Mouse (Mus musculus) brain, adult 2 months (tissue): ENCODE measurements at regions not wholly inside any gene's neighbourhood (a gene's known extent, or its start where the extent isn't known, plus 50 kb on each side); places are given as distances from the start of the nearest gene placed in this dataset.

Source experiments
- DNase-seq: peaks from one replicate; pipeline ENCODE4 v3.0.0; 2011; ENCODE audit warnings: low read depth, low spot score

GRCm38 (mm10) chr8:8562268-8562667 is 98.8 kb downstream of the Efnb2 start:
- DNase-seq: peak; percentile 46

GRCm38 (mm10) chr8:8558050-8558449 is 103.0 kb downstream of the Efnb2 start:
- DNase-seq: no peak

GRCm38 (mm10) chr8:8556152-8556551 is 104.9 kb downstream of the Efnb2 start:
- DNase-seq: no peak

- no peak for DNase-seq
These were observed 106.4 kb downstream of the Efnb2 start for GRCm38 (mm10) chr8:8554691-8555090.

GRCm38 (mm10) chr8:8552779-8553178 is 108.3 kb downstream of the Efnb2 start:
- peak; percentile 89 for DNase-seq

GRCm38 (mm10) chr8:8536626-8537025 is 124.4 kb downstream of the Efnb2 start:
- DNase-seq: no peak

- DNase-seq: no peak
These were observed 126.3 kb downstream of the Efnb2 start for GRCm38 (mm10) chr8:8534787-8535186.

GRCm38 (mm10) chr8:8532907-8533306 is 128.1 kb downstream of the Efnb2 start:
- DNase-seq: no peak

GRCm38 (mm10) chr8:8530540-8530939 is 130.5 kb downstream of the Efnb2 start:
- DNase-seq: peak; percentile 23

GRCm38 (mm10) chr8:8521532-8521931 is 139.5 kb downstream of the Efnb2 start:
- no peak for DNase-seq

- peak; percentile 90 for DNase-seq
These were observed 141.3 kb downstream of the Efnb2 start for GRCm38 (mm10) chr8:8519772-8520191.

GRCm38 (mm10) chr8:8517599-8517998 is 143.4 kb downstream of the Efnb2 start:
- no peak for DNase-seq

- DNase-seq: no peak
These were observed 144.8 kb downstream of the Efnb2 start for GRCm38 (mm10) chr8:8516272-8516671.

- peak; percentile 23 for DNase-seq
These were observed 161.1 kb downstream of the Efnb2 start for GRCm38 (mm10) chr8:8499921-8500320.

GRCm38 (mm10) chr8:8498753-8499152 is 162.3 kb downstream of the Efnb2 start:
- DNase-seq: no peak

- DNase-seq: peak; percentile 53
These were observed 165.6 kb downstream of the Efnb2 start for GRCm38 (mm10) chr8:8495472-8495871.

- DNase-seq: no peak
These were observed 166.8 kb downstream of the Efnb2 start for GRCm38 (mm10) chr8:8494281-8494680.

- peak; percentile 29 for DNase-seq
These were observed 169.1 kb downstream of the Efnb2 start for GRCm38 (mm10) chr8:8491908-8492307.

- DNase-seq: no peak
These were observed 171.3 kb downstream of the Efnb2 start for GRCm38 (mm10) chr8:8489784-8490183.

- DNase-seq: peak; percentile 96
These were observed 172.1 kb downstream of the Efnb2 start for GRCm38 (mm10) chr8:8488695-8489571.

- DNase-seq: peak; percentile 28
These were observed 172.8 kb downstream of the Efnb2 start for GRCm38 (mm10) chr8:8488191-8488694.

GRCm38 (mm10) chr8:8487706-8488105 is 173.3 kb downstream of the Efnb2 start:
- no peak for DNase-seq

GRCm38 (mm10) chr8:8486866-8487265 is 174.2 kb downstream of the Efnb2 start:
- DNase-seq: peak; percentile 75
